Mouse (Mus musculus): ENCODE results near the gene Sez6l.

DNA sequence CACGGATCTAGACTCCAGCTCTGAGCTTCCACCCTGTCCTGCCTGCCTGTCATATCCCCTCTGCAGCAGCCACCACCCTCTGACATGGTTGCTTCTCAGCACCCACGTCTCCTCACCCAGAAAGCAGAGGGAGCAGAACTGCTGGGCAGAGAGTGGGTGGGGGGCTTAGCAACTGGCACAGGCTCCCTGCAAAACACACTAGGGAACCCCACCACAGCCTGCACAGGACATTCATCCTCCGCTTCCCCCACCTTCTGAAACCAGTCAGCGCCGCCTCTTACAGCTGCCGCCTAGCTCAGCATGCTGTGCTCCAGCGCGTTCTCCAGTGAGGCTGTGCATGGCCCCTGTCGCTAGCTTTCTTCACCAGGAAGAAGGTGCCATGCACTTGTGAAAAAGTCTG, 187.6 kb downstream of the Sez6l start:
- TF ChIP-seq CTCF (conservative IDR thresholded peaks at IDR 0.05; ENCODE audit: low read length) (no peak), POU5F1 (IDR thresholded peaks at IDR 0.05; ENCODE audit: borderline replicate concordance, low read length) (no peak)
